Mouse (Mus musculus): ENCODE data around the gene Kif6. TPM values are rescaled to one million over a fixed set of nuclear protein-coding genes. Genes with fewer than 3 reads are reported as not detected.
A peak's percentile ranks its signal among the peaks of the same experiment; 100 is the strongest.

Kif6 gene
- polyA plus RNA-seq, 1 experiment from 2014 or later: 2.7 TPM

GRCm38 (mm10) chr17:49898849-49899331, 284.0 kb downstream of the Kif6 start:
- H3K27ac ChIP-seq (ENCODE audit: low read length): no peak overlapping the region
- no peaks in the 10 kb centered on the region for H3K9me3 ChIP-seq (ENCODE audit: control insufficient read depth, low read depth, low read length)
- H3K4me2 ChIP-seq (replicated peaks; ENCODE audit: low read depth, low read length): no peak overlapping the region
- H3K36me3 ChIP-seq (ENCODE audit: control insufficient read depth, insufficient read depth, low read length): no peaks in the 10 kb centered on the region
- 16% methylated on average over 7 of the region's 7 CpGs for WGBS
- ATAC-seq (ENCODE audit: insufficient number of reproducible peaks, insufficient read depth, low FRiP score, low read depth): no peak; the same call in 1 of the 2 replicates
- H3K27me3 ChIP-seq (ENCODE audit: control insufficient read depth, insufficient read depth, low read length): no peaks in the 10 kb centered on the region
- no peaks in the 10 kb centered on the region for H3K4me1 ChIP-seq (ENCODE audit: control insufficient read depth, insufficient read depth, low read length)
- no peak overlapping the region for H3K4me3 ChIP-seq (ENCODE audit: low read depth, low read length)
- H3K9ac ChIP-seq (replicated peaks; ENCODE audit: low read depth, low read length): no peak overlapping the region

DNA sequence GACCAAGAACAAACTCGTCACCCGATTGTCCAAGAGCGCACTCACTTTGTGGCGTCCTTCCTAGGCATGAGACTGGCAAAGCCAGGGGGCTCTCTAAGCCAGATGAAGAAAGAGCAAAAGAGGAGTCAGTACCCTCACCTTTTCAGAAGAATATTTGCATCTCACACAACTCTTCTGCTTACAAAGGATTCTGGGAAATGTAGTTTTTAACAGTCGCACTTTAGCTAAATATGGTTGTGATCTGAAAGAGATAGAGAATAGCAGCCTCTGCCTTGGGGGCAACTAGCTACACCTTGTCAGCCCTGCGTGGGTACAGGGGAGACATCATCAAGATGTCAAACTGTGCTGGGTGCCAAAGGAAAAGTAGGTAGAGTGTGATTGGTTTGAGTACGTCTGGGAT, 287.7 kb downstream of the Kif6 start:
- H3K27ac ChIP-seq (ENCODE audit: low read length): no peak overlapping the region
- no peaks in the 10 kb centered on the region for H3K27me3 ChIP-seq (ENCODE audit: control insufficient read depth, insufficient read depth, low read length)
- no peaks in the 10 kb centered on the region for H3K9me3 ChIP-seq (ENCODE audit: control insufficient read depth, low read depth, low read length)
- H3K9ac ChIP-seq (replicated peaks; ENCODE audit: low read depth, low read length): no peak overlapping the region
- no peaks in the 10 kb centered on the region for H3K36me3 ChIP-seq (ENCODE audit: control insufficient read depth, insufficient read depth, low read length)
- 90% methylated on average over 7 of the region's 7 CpGs for WGBS
- no peak for ATAC-seq (ENCODE audit: insufficient number of reproducible peaks, insufficient read depth, low FRiP score, low read depth)
- H3K4me2 ChIP-seq (replicated peaks; ENCODE audit: low read depth, low read length): no peak overlapping the region
- H3K4me1 ChIP-seq (ENCODE audit: control insufficient read depth, insufficient read depth, low read length): no peaks in the 10 kb centered on the region
- no peak overlapping the region for H3K4me3 ChIP-seq (ENCODE audit: low read depth, low read length)

GRCm38 (mm10) chr17:49923429-49923828, 308.5 kb downstream of the Kif6 start:
- Histone ChIP-seq H3K4me2 (replicated peaks; ENCODE audit: low read depth, low read length) (no peak overlapping the region), H3K27me3 (ENCODE audit: control insufficient read depth, insufficient read depth, low read length) (no peaks in the 10 kb centered on the region), H3K4me3 (ENCODE audit: low read depth, low read length) (no peak overlapping the region), H3K4me1 (ENCODE audit: control insufficient read depth, insufficient read depth, low read length) (no peaks in the 10 kb centered on the region), H3K27ac (ENCODE audit: low read length) (no peak overlapping the region), H3K9me3 (ENCODE audit: control insufficient read depth, low read depth, low read length) (no peaks in the 10 kb centered on the region), H3K9ac (replicated peaks; ENCODE audit: low read depth, low read length) (no peak overlapping the region), H3K36me3 (ENCODE audit: control insufficient read depth, insufficient read depth, low read length) (no peaks in the 10 kb centered on the region)
- ATAC-seq (ENCODE audit: insufficient number of reproducible peaks, insufficient read depth, low FRiP score, low read depth): no peak
- 67% methylated on average over 4 of the region's 4 CpGs for WGBS

- no peaks in the 10 kb centered on the region for H3K27me3 ChIP-seq (ENCODE audit: control insufficient read depth, insufficient read depth, low read length)
- no peaks in the 10 kb centered on the region for H3K9me3 ChIP-seq (ENCODE audit: control insufficient read depth, low read depth, low read length)
- no peaks in the 10 kb centered on the region for H3K4me1 ChIP-seq (ENCODE audit: control insufficient read depth, insufficient read depth, low read length)
- no peak overlapping the region for H3K27ac ChIP-seq (ENCODE audit: low read length)
- H3K4me2 ChIP-seq (replicated peaks; ENCODE audit: low read depth, low read length): no peak overlapping the region
- WGBS: 90% methylated on average over 2 of the region's 2 CpGs
- no peaks in the 10 kb centered on the region for H3K36me3 ChIP-seq (ENCODE audit: control insufficient read depth, insufficient read depth, low read length)
- no peak for ATAC-seq (ENCODE audit: insufficient number of reproducible peaks, insufficient read depth, low FRiP score, low read depth)
- no peak overlapping the region for H3K4me3 ChIP-seq (ENCODE audit: low read depth, low read length)
- no peak overlapping the region for H3K9ac ChIP-seq (replicated peaks; ENCODE audit: low read depth, low read length)
These were observed 312.7 kb downstream of the Kif6 start for GRCm38 (mm10) chr17:49927611-49928010.

GRCm38 (mm10) chr17:49933806-49934205, 318.9 kb downstream of the Kif6 start:
- no peaks in the 10 kb centered on the region for H3K4me1 ChIP-seq (ENCODE audit: control insufficient read depth, insufficient read depth, low read length)

GRCm38 (mm10) chr17:49934586-49934985, 319.6 kb downstream of the Kif6 start:
- Histone ChIP-seq H3K4me3 (ENCODE audit: low read depth, low read length) (no peak overlapping the region), H3K36me3 (ENCODE audit: control insufficient read depth, insufficient read depth, low read length) (no peaks in the 10 kb centered on the region), H3K4me2 (replicated peaks; ENCODE audit: low read depth, low read length) (no peak overlapping the region), H3K27ac (ENCODE audit: low read length) (no peak overlapping the region), H3K9me3 (ENCODE audit: control insufficient read depth, low read depth, low read length) (no peaks in the 10 kb centered on the region), H3K4me1 (ENCODE audit: control insufficient read depth, insufficient read depth, low read length) (no peaks in the 10 kb centered on the region), H3K27me3 (ENCODE audit: control insufficient read depth, insufficient read depth, low read length) (no peaks in the 10 kb centered on the region), H3K9ac (replicated peaks; ENCODE audit: low read depth, low read length) (no peak overlapping the region)
- ATAC-seq (ENCODE audit: insufficient number of reproducible peaks, insufficient read depth, low FRiP score, low read depth): no peak
- WGBS: 60% methylated on average over 4 of the region's 4 CpGs

More at GRCm38 (mm10) chr17:49933806-49934205, 318.9 kb downstream of the Kif6 start:
- WGBS: 58% methylated on average over 3 of the region's 3 CpGs
- no peak overlapping the region for H3K4me2 ChIP-seq (replicated peaks; ENCODE audit: low read depth, low read length)
- no peak overlapping the region for H3K9ac ChIP-seq (replicated peaks; ENCODE audit: low read depth, low read length)
- no peak for ATAC-seq (ENCODE audit: insufficient number of reproducible peaks, insufficient read depth, low FRiP score, low read depth)
- H3K4me3 ChIP-seq (ENCODE audit: low read depth, low read length): no peak overlapping the region
- H3K27me3 ChIP-seq (ENCODE audit: control insufficient read depth, insufficient read depth, low read length): no peaks in the 10 kb centered on the region
- H3K36me3 ChIP-seq (ENCODE audit: control insufficient read depth, insufficient read depth, low read length): no peaks in the 10 kb centered on the region
- H3K27ac ChIP-seq (ENCODE audit: low read length): no peak overlapping the region
- no peaks in the 10 kb centered on the region for H3K9me3 ChIP-seq (ENCODE audit: control insufficient read depth, low read depth, low read length)

- 3% methylated on average over 4 of the region's 4 CpGs for WGBS
- H3K36me3 ChIP-seq (ENCODE audit: control insufficient read depth, insufficient read depth, low read length): no peaks in the 10 kb centered on the region
- 0 out of 2 replicates have a peak, but pooled peaks have one; percentile 62 for ATAC-seq (ENCODE audit: insufficient number of reproducible peaks, insufficient read depth, low FRiP score, low read depth)
These were observed 320.8 kb downstream of the Kif6 start for GRCm38 (mm10) chr17:49935602-49936205.

GRCm38 (mm10) chr17:49936214-49936613, 321.3 kb downstream of the Kif6 start:
- Histone ChIP-seq H3K9ac (replicated peaks; ENCODE audit: low read depth, low read length) (no peak overlapping the region), H3K4me1 (ENCODE audit: control insufficient read depth, insufficient read depth, low read length) (no peaks in the 10 kb centered on the region), H3K27me3 (ENCODE audit: control insufficient read depth, insufficient read depth, low read length) (no peaks in the 10 kb centered on the region), H3K4me3 (ENCODE audit: low read depth, low read length) (no peak overlapping the region), H3K4me2 (replicated peaks; ENCODE audit: low read depth, low read length) (no peak overlapping the region), H3K36me3 (ENCODE audit: control insufficient read depth, insufficient read depth, low read length) (no peaks in the 10 kb centered on the region), H3K9me3 (ENCODE audit: control insufficient read depth, low read depth, low read length) (no peaks in the 10 kb centered on the region), H3K27ac (ENCODE audit: low read length) (no peak overlapping the region)
- no peak for ATAC-seq (ENCODE audit: insufficient number of reproducible peaks, insufficient read depth, low FRiP score, low read depth)
- WGBS: 19% methylated on average over 2 of the region's 2 CpGs

More at GRCm38 (mm10) chr17:49935602-49936205, 320.8 kb downstream of the Kif6 start:
- Histone ChIP-seq H3K27me3 (ENCODE audit: control insufficient read depth, insufficient read depth, low read length) (no peaks in the 10 kb centered on the region), H3K27ac (ENCODE audit: low read length) (no peak overlapping the region), H3K4me2 (replicated peaks; ENCODE audit: low read depth, low read length) (no peak overlapping the region), H3K9me3 (ENCODE audit: control insufficient read depth, low read depth, low read length) (no peaks in the 10 kb centered on the region), H3K4me1 (ENCODE audit: control insufficient read depth, insufficient read depth, low read length) (no peaks in the 10 kb centered on the region), H3K9ac (replicated peaks; ENCODE audit: low read depth, low read length) (no peak overlapping the region), H3K4me3 (ENCODE audit: low read depth, low read length) (no peak overlapping the region)

DNA sequence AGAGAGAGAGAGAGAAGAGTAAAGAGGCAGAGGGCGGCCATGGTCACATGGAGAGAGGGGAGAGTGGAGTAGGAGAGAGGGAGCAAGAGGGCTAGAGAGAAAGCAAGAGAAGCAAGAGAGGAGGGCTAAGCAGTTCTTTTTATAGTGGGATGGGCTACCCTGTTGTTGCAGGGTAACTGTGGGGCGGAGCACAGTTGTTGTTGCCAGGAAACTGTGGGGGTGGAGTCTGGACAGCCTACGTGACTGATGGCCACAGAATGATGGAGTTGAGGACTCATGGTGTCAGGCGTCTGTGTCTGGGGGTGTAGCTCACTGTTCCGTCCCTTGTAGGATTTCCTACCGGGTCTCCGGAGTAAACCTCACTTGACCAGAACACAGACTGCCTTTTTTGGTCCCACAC, 324.2 kb downstream of the Kif6 start:
- H3K36me3 ChIP-seq (ENCODE audit: control insufficient read depth, insufficient read depth, low read length): no peaks in the 10 kb centered on the region
- no peaks in the 10 kb centered on the region for H3K9me3 ChIP-seq (ENCODE audit: control insufficient read depth, low read depth, low read length)
- H3K4me2 ChIP-seq (replicated peaks; ENCODE audit: low read depth, low read length): no peak overlapping the region
- no peak overlapping the region for H3K4me3 ChIP-seq (ENCODE audit: low read depth, low read length)
- H3K4me1 ChIP-seq (ENCODE audit: control insufficient read depth, insufficient read depth, low read length): no peaks in the 10 kb centered on the region
- WGBS: 71% methylated on average over 7 of the region's 7 CpGs
- H3K27ac ChIP-seq (ENCODE audit: low read length): no peak overlapping the region
- no peaks in the 10 kb centered on the region for H3K27me3 ChIP-seq (ENCODE audit: control insufficient read depth, insufficient read depth, low read length)
- no peak for ATAC-seq (ENCODE audit: insufficient number of reproducible peaks, insufficient read depth, low FRiP score, low read depth)
- no peak overlapping the region for H3K9ac ChIP-seq (replicated peaks; ENCODE audit: low read depth, low read length)
